Mouse (Mus musculus) thymus, adult 18-20 months (tissue): ENCODE measurements around the gene Gng12.

Experiments
- DNase-seq, 2 experiments: peaks; one replicate each; pipeline ENCODE4 v3.0.0; 2022; ENCODE audit warnings: mixed read lengths in 2 of 2

The Gng12 gene

GRCm38 (mm10) chr6:67057991-67058696, 161.9 kb downstream of the Gng12 start:
- DNase-seq: no peak

- no peak for DNase-seq
Measured at GRCm38 (mm10) chr6:67060057-67060456, 163.9 kb downstream of the Gng12 start.

- DNase-seq: no peak
Measured at GRCm38 (mm10) chr6:67069219-67069762, 173.1 kb downstream of the Gng12 start.

GRCm38 (mm10) chr6:67069800-67070315, 173.7 kb downstream of the Gng12 start:
- DNase-seq: no peak
